Mouse (Mus musculus): ENCODE results near the gene Grm1. TPM values are rescaled to one million over a fixed set of nuclear protein-coding genes. Genes with fewer than 3 reads are reported as not detected.

The Grm1 gene
- 0.07 TPM in 1 of 2 replicates, not detected in the other for polyA plus RNA-seq (2015; fragmentation: Nextera tagmentation; extraction: Ambion mirVana)

DNA sequence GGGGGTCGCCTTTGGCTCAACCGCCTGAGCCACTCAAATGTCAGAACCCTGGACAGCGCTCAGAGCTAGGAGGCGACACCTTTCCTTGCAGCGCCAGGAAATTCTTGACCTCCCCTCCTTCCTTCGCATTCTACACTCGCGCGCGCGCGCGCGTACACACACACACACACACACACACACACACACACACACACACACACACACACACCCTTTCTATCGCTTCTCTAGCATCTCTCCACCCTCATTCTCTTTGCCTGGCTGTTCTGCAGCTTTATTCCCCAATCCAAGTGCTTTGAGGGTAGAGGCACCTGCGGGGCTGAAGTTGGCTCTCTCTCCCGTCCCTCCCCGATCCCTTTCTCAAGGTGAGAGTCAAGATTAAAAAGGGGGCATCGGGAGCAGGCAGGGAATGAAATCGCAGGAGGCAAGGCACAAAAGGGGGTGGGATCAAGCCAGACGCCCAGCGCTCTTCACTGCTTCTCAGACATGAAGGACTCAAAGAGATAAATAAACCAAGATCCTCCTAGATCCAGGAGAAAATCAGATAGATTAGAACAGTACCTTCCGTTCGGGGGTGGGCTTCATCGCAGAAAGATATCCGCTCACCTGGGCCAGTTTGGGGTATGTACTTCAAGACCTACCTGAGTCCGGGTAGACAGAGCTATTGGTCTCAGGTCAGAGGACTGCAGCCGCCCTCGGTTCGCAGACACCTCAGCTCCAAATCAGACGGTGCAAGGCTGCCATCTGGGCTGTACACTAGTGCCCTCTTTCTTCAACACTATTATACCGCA lies at the start of gene Grm1:
Grm1 (minus strand) TSS at position 746 of the 788 bp plus-strand sequence.

GRCm38 (mm10) chr10:10681048-10681447 lies 401.1 kb downstream of the Grm1 start, which contains the start of gene Gm10944:
Gene Gm10944, plus strand, starts transcription at chr10:10681348.

Other genes with a start within 250 kb of the Grm1 start
- 6.4 and 7.2 TPM in 2 replicates for gene Shprh, start 67.1 kb upstream of the Grm1 start, polyA plus RNA-seq (2015; fragmentation: Nextera tagmentation; extraction: Ambion mirVana)
- gene Fbxo30, start 199.0 kb upstream of the Grm1 start, polyA plus RNA-seq (2015; fragmentation: Nextera tagmentation; extraction: Ambion mirVana): 34.6 and 35.7 TPM in 2 replicates

Data from spleen, postnatal 0 days (tissue).